Mouse (Mus musculus): ENCODE results near the gene Akr1d1.

DNA sequence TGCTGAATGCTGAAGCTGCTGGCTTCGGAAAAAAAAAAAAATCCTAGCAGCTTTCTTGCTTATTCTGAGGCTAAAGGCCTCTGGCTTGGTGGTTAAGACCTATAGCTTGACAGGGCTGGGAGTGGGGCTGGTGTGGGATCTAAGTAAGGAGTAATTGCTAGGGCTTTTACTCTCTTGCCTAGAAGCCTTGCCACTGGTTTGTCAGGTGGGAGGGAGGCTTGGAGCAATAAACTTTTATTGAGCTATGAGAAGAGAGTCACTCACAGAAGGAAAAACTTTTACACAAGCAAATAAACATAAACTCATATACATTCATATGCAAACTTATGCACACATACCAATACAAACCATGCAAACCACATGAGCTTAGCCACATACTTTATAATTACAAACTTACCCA, 42.0 kb downstream of the Akr1d1 start:
- no peak for TF ChIP-seq CTCF (IDR thresholded peaks at IDR 0.05; ENCODE audit: low read depth)
- TF ChIP-seq EP300 (optimal IDR thresholded peaks at IDR 0.05): no peak
